Mouse (Mus musculus): ENCODE results near the gene P2ry6. TPM values are rescaled to one million over a fixed set of nuclear protein-coding genes. Genes with fewer than 3 reads are reported as not detected.

The P2ry6 gene
- polyA plus RNA-seq, 1 experiment from 2014 or later, result 3.2 TPM

DNA sequence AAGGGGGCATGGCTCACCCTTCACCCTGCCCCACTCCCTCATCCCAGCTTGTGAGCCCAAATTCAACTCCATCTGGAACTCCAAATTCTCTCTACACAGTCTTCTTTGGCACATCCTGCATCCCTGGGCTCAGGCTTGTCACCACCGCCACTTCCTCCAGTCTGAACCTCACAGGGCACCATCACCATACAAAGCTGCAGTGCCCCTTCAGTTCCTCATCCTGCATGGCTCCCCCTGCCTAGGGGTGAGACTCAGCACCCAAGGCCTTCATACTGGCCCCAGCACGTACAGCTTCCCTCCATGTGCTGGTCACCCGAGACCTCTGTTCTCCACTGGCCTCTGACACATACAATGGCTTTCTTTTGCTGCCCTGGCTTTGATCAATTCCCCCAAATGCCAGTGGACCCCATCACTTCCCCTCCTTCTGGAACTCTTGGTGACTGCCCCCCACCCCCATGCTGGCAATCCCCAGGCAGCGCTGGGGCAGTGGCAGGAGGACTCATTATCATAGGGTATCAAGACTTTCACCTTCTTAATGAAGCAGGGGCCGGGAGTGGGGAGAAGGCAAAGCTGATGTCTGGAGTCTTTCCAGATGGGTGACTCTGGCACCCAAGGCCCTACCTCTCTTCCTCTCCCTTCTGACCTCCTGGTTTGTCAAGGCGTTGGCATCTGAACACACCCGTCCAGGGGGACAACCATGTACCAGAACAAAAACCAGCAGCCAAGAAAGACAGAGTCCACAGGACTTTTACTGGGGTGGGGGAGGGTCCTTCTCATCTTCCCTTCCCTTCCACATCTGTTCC is 55.2 kb downstream of the P2ry6 start:
- ATAC-seq (replicated peaks), result no peak
- Histone ChIP-seq H3K4me1 (peaks cover 13% of the 10 kb centered on the region), H3K9me3 (no peaks in the 10 kb centered on the region), H3K36me3 (replicated peaks) (no peaks in the 10 kb centered on the region), H3K27ac (no peak overlapping the region), H3K9ac (no peak overlapping the region), H3K4me3 (no peak overlapping the region), H3K4me2 (no peak overlapping the region), H3K27me3 (replicated peaks) (no peaks in the 10 kb centered on the region)
- WGBS, result 65% methylated on average over 7 of the region's 7 CpGs

DNA sequence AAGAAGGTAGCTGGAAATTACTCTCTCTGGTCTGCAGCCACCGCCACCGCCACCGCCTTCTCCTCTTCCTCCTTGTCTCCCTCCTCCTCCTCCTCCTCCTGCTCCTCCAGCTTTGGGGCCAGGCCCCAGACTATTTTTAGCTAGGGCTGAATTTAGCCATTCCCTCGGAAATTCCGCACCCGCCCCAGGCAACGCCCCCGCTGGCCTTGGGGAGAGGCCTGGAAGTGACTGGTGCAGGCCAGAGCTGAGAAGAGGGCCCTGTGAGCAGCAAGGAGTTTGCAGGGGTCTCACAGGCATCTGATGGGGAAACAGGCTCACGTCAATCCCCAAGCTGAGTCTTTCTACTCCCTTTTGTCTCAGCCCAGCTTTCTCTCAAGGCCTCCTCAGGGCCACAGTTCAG is 56.3 kb downstream of the P2ry6 start:
- Histone ChIP-seq H3K4me2 (no peak overlapping the region), H3K4me1 (peaks cover 13% of the 10 kb centered on the region), H3K36me3 (replicated peaks) (no peaks in the 10 kb centered on the region), H3K27ac (no peak overlapping the region), H3K27me3 (replicated peaks) (no peaks in the 10 kb centered on the region), H3K9ac (no peak overlapping the region), H3K9me3 (no peaks in the 10 kb centered on the region), H3K4me3 (no peak overlapping the region)
- 64% methylated on average over 9 of the region's 9 CpGs for WGBS
- ATAC-seq (replicated peaks), result no peak

DNA sequence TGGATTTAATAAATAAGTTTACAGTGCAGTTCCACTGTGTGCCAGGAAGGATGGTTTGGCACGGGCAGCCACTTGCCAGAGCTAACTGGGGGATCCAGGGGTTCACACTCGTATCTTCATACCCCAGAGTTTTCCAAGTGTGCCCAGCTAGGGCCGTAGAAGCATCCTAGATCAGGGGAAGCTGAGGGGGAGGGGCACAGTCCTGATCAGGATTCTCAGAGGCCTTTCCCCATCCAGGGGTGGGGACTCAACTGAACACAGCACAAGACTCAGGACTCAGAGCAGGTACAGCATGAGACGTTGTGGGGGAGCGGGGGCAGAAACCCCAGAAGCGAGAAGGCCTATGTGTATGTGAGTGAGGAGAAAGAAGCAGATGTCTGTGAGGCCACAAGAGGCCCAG is 56.7 kb downstream of the P2ry6 start:
- H3K9ac ChIP-seq, result no peak overlapping the region
- H3K36me3 ChIP-seq (replicated peaks), result no peaks in the 10 kb centered on the region
- H3K9me3 ChIP-seq, result no peaks in the 10 kb centered on the region
- H3K27me3 ChIP-seq (replicated peaks), result no peaks in the 10 kb centered on the region
- no peak for ATAC-seq (replicated peaks)
- peaks cover 13% of the 10 kb centered on the region for H3K4me1 ChIP-seq
- no peak overlapping the region for H3K27ac ChIP-seq
- 73% methylated on average over 6 of the region's 6 CpGs for WGBS
- no peak overlapping the region for H3K4me2 ChIP-seq
- H3K4me3 ChIP-seq, result no peak overlapping the region

DNA sequence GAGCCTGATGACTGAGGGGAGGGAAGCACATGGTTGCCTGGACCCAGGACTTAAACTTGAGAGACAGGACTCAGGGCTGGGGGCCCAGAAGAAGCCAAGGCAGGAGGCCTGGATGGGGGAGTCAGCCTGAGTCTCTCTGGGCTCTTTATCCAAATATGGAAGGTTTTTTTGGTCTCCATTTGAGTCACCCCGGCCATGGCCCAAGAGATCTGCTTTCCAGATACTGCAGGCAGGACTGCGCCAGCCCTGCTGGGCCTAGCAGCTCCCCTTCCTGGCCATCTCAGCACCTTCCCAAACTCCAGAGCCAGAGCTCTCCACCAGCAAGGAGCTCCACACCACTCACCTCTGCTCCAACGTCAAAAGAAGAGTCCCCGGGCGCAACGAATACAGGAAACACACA is 57.9 kb downstream of the P2ry6 start:
- H3K27ac ChIP-seq, result no peak overlapping the region
- no peaks in the 10 kb centered on the region for H3K36me3 ChIP-seq (replicated peaks)
- no peaks in the 10 kb centered on the region for H3K9me3 ChIP-seq
- no peak overlapping the region for H3K9ac ChIP-seq
- no peaks in the 10 kb centered on the region for H3K27me3 ChIP-seq (replicated peaks)
- H3K4me1 ChIP-seq, result peaks cover 18% of the 10 kb centered on the region
- no peak overlapping the region for H3K4me2 ChIP-seq
- WGBS, result 90% methylated on average over 6 of the region's 6 CpGs
- no peak for ATAC-seq (replicated peaks)
- H3K4me3 ChIP-seq, result no peak overlapping the region

DNA sequence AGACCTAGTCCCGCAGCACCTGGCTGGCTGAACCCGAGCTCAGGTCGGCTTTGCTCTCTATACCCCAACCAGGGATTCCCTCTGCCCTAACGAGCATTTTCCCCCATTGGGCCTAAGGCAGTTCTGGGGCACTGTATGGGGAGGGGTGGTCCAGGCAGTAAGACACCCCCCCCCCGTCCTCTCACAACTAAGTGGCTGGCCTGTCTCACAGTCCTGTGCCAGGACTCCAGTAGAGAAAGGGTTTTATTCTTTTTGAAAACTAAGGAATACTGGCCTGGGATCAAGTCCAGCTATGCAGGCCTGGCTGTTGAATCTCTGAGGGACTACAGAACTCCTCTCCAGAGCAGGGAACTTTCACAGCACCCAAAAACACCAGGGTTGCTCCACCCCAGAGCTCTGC is 59.2 kb downstream of the P2ry6 start:
- Histone ChIP-seq H3K9ac (no peak overlapping the region), H3K27ac (no peak overlapping the region), H3K36me3 (replicated peaks) (no peaks in the 10 kb centered on the region), H3K4me2 (no peak overlapping the region), H3K4me1 (peaks cover 23% of the 10 kb centered on the region), H3K27me3 (replicated peaks) (no peaks in the 10 kb centered on the region), H3K9me3 (no peaks in the 10 kb centered on the region), H3K4me3 (no peak overlapping the region)
- ATAC-seq (replicated peaks), result no peak
- 79% methylated on average over 5 of the region's 5 CpGs for WGBS

DNA sequence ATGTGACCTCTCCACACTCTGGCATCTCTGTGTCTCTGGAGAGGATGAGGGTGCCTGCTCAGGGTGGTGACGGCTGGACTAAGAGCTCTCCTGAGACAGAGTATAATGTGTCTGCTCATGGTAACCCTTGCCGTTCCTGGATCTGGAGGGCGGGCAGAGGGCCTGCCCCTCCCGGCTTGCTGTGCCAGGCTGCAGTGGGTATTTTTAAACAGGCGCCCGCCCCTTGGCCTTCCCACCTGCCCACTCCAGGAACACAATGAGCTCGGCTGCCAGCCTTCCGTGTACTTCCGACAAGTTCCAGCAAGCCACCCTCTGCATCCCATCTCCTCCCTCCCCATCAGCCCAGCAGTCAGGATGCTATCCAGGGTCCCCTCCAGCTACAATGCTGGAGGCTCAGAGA is 62.7 kb downstream of the P2ry6 start:
- Histone ChIP-seq H3K9me3 (no peaks in the 10 kb centered on the region), H3K36me3 (replicated peaks) (no peaks in the 10 kb centered on the region), H3K4me3 (no peak overlapping the region), H3K27me3 (replicated peaks) (no peaks in the 10 kb centered on the region), H3K4me2 (no peak overlapping the region), H3K27ac (no peak overlapping the region), H3K4me1 (peaks cover 10% of the 10 kb centered on the region), H3K9ac (no peak overlapping the region)
- ATAC-seq (replicated peaks), result no peak
- 44% methylated on average over 9 of the region's 9 CpGs for WGBS

DNA sequence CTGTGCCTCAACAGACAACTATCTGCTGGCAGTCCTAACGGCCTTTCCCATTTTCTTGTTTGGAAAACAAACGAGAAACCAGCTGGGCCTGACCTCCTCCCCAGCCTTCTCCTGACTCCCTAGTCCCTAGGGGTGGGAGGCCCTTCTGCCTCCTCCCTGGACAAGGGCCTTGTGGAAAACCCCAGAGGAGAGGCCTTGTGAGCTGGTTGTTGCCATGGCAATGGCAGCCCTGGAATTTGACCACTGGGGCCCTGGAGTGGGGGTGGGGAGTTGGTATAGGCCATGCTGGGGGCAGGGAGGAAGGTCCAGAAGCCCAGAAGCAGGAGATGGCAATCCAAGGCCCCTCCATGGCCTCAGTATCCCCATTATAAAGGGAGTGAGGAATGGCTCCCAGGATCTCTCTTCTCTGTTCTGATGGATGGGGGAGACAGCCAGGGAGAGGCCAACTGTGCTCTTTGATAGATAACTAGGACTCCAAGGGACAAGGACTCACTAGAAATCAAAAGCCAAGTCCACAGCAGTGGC is 63.1 kb downstream of the P2ry6 start:
- no peak for ATAC-seq (replicated peaks)
- 8% methylated on average over 2 of the region's 2 CpGs for WGBS
- Histone ChIP-seq H3K4me3 (no peak overlapping the region), H3K9me3 (no peaks in the 10 kb centered on the region), H3K9ac (no peak overlapping the region), H3K36me3 (replicated peaks) (no peaks in the 10 kb centered on the region), H3K27ac (no peak overlapping the region), H3K4me1 (peaks cover 10% of the 10 kb centered on the region), H3K4me2 (no peak overlapping the region), H3K27me3 (replicated peaks) (no peaks in the 10 kb centered on the region)

DNA sequence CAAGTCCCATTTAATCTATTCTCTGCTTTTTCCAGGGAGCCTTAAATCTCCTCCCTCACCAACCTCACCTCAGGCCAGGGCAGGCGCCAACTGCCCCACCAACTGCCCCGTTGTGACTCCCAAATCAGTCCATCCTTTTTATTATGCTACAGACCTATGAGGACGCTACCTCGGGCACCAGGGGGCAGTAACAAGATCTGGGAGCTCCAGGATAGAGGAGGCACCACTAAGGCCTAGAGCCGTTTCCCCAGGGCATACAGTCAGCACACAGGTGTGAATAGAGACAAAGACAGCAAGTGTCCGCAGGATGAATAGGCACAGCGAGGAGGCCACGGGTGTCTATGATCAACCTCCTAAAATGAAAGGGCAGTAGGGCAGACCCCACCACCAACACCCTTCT is 65.9 kb downstream of the P2ry6 start:
- no peak overlapping the region for H3K4me2 ChIP-seq
- ATAC-seq (replicated peaks), result no peak
- no peak overlapping the region for H3K9ac ChIP-seq
- no peak overlapping the region for H3K27ac ChIP-seq
- H3K9me3 ChIP-seq, result no peaks in the 10 kb centered on the region
- H3K27me3 ChIP-seq (replicated peaks), result no peaks in the 10 kb centered on the region
- H3K4me1 ChIP-seq, result peaks cover 10% of the 10 kb centered on the region
- no peak overlapping the region for H3K4me3 ChIP-seq
- H3K36me3 ChIP-seq (replicated peaks), result no peaks in the 10 kb centered on the region
- WGBS, result 52% methylated on average over 8 of the region's 8 CpGs

DNA sequence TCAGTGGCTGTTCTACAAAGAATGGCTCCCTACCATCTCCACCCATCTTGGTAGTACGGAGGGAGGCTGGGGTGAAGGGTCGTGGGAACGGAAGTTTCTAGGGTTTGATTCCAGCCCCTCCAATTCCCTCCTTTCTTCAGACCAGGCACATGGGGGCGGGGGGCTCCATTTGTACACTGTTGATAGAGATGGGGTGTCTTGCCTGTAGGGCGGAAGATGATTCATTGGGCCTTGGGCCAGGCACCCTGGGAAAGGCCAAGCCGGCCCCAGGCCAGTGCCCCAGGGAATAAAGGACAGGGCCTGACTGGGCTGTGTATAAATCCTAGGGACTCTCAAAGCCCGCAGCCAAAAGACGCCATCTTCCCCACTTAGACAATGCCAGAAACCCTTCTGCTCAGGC is 66.4 kb downstream of the P2ry6 start:
- 79% methylated on average over 8 of the region's 8 CpGs for WGBS
- Histone ChIP-seq H3K9me3 (no peaks in the 10 kb centered on the region), H3K9ac (no peak overlapping the region), H3K27ac (no peak overlapping the region), H3K4me2 (no peak overlapping the region), H3K27me3 (replicated peaks) (no peaks in the 10 kb centered on the region), H3K4me1 (peaks cover 10% of the 10 kb centered on the region), H3K4me3 (no peak overlapping the region), H3K36me3 (replicated peaks) (no peaks in the 10 kb centered on the region)
- no peak; the same call in 1 of the 2 replicates for ATAC-seq (replicated peaks)

DNA sequence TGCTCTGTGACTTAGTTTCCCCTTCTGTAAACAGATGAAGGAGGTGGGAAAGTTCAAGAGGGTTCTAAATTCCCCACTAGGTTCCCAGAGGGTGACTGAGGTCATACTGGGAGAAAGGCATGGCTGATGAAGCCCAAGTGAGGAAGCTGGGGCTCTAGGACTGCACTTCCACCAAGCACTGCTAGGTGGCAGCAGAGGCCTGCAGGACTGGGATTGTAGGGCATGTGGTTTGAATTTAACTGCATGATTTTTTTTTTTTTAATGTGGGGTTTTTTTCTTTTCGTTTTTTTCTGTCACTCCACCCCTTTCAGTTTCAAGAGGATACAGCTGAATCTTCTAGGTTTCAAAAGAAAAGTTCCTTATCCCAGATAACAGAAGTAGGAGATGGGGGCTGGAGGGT is 67.2 kb downstream of the P2ry6 start:
- no peaks in the 10 kb centered on the region for H3K9me3 ChIP-seq
- no peak overlapping the region for H3K9ac ChIP-seq
- ATAC-seq (replicated peaks), result no peak; the same call in 1 of the 2 replicates
- H3K4me2 ChIP-seq, result no peak overlapping the region
- no peaks in the 10 kb centered on the region for H3K27me3 ChIP-seq (replicated peaks)
- H3K4me3 ChIP-seq, result no peak overlapping the region
- no peak overlapping the region for H3K27ac ChIP-seq
- 0% methylated on average over 1 of the region's 1 CpGs for WGBS
- no peaks in the 10 kb centered on the region for H3K36me3 ChIP-seq (replicated peaks)
- peaks cover 10% of the 10 kb centered on the region for H3K4me1 ChIP-seq

DNA sequence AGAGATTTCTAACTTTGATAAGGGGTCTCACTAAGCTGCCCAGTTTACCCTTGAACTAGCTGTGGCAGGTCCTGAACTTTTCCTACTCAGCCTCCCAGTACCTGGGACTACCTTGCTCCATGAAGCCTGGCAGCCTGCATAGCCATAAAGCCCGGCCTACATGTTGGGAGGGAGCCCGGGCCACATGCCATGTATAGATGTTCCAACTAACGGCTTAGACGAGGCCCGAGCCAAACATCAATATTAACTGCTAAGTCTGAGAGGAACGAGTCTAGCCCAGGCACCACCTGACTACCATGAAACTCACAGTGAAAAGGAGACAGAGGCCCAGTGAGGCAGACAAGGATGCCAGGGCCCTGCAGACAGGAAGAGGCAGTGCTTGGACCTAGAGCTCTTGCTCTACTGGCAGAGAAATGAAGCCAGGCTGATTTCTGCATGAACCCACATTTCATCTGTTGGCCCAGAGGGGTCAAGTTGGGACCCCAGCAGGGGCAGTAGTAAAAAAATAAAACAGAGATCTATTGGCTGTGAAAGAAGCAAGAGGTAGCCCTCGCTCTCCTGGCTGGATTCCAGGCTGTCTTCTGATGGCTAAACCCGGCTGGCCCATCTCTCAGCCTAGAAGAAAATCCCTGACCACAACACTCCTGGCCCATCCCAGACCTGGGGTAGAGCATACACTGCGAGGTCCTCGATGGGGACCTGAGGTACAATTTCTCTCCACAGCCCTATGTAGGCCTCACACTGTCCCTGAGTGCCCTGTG is 68.2 kb downstream of the P2ry6 start:
- Histone ChIP-seq H3K4me1 (peaks cover 2% of the 10 kb centered on the region), H3K9me3 (no peaks in the 10 kb centered on the region), H3K4me2 (no peak overlapping the region), H3K27me3 (replicated peaks) (no peaks in the 10 kb centered on the region), H3K36me3 (replicated peaks) (no peaks in the 10 kb centered on the region), H3K9ac (no peak overlapping the region), H3K4me3 (no peak overlapping the region), H3K27ac (no peak overlapping the region)
- ATAC-seq (replicated peaks), result no peak
- 91% methylated on average over 10 of the region's 10 CpGs for WGBS

DNA sequence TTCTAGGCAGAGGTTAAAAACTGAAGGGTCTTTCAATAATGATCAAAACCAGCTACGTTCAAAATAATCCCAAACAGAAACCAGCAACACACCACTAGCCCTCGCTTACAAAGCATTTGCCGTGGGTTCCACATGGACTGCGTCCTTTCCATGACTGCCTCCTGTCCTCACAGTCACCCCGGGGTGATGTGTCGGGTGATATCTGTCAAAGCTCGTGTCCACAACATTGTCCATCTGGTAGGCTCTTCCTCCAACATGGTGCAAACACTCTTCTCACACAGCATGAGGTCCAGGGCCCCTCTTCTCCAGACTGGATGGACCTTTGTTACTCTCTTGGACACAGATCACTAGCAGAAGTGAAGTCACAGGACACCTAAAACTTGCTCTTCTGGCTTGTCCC is 69.4 kb downstream of the P2ry6 start:
- Histone ChIP-seq H3K27ac (no peak overlapping the region), H3K9me3 (no peaks in the 10 kb centered on the region), H3K36me3 (replicated peaks) (no peaks in the 10 kb centered on the region), H3K4me3 (no peak overlapping the region), H3K9ac (no peak overlapping the region), H3K4me1 (no peaks in the 10 kb centered on the region), H3K4me2 (no peak overlapping the region), H3K27me3 (replicated peaks) (no peaks in the 10 kb centered on the region)
- WGBS, result 91% methylated on average over 7 of the region's 7 CpGs
- ATAC-seq (replicated peaks), result no peak

All from midbrain, embryonic 15.5 days (tissue).